Mouse (Mus musculus): ENCODE results near the gene Tsr3. TPM values are rescaled to one million over a fixed set of nuclear protein-coding genes. Genes with fewer than 3 reads are reported as not detected.

Gene Tsr3
- polyA plus RNA-seq, 1 experiment from 2014 or later, result 60.2 TPM

DNA sequence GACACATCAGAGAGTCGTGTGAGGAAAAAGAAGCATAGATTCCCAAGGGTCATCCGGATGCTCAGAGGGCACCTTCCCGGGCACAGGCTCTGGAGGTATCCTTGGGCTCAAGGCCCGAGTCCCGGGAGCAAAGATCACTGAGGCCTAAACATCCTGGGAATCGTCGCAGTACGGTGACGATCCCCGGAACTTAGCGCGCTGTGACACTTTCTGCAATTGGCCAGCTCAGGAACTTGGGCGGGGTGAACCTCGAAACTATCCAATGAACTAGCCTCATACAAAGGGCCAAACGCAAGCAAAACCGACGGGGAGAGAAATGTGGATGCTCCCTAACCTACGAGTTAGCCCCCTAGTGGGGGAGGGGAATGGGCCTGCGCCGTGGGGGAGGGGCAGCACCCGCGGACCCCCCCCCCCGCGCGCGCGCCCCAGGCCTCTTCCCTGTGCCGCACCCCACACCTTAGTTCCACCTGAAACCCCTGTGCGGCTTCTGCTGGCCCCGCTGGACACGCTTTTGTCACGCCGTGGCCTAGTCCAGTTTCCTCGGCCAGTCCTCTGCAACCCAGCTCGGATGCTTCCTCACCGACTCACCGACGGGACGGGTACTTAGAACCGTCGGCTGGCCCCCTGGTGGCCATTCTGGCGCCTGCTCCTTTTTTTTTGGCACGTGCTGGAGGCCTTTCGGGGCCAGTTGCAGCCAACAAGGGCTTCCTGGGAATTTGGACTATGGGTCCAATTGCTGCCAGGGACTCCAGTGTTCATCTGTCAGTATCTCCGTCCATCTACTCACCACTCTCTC is 33.9 kb downstream of the Tsr3 start:
- H3K27ac ChIP-seq (replicated peaks), result peak overlapping the region; percentile 99
- WGBS, result under 1% methylated on average over 34 of the region's 45 CpGs
- H3K9me3 ChIP-seq (replicated peaks), result no peaks in the 10 kb centered on the region
- ATAC-seq (ENCODE audit: low FRiP score), result peak; percentile 84
- H3K4me3 ChIP-seq (replicated peaks), result peak overlapping the region; percentile 74
- peak overlapping the region; percentile 56 for H3K4me2 ChIP-seq
- peaks cover 2% of the 10 kb centered on the region; the same call in 1 of the 2 replicates for H3K27me3 ChIP-seq (replicated peaks)
- peaks cover 6% of the 10 kb centered on the region for H3K36me3 ChIP-seq
- H3K9ac ChIP-seq (replicated peaks), result peak overlapping the region; percentile 79
- H3K4me1 ChIP-seq, result peaks cover 42% of the 10 kb centered on the region

GRCm38 (mm10) chr17:25274571-25275346 is 34.8 kb downstream of the Tsr3 start, which contains the start of gene Ube2i:
Gene Ube2i, minus strand, starts transcription at chr17:25274622.
- Histone ChIP-seq H3K4me3 (replicated peaks) (peak within 1 kb of the TSS; percentile 74), H3K9me3 (replicated peaks) (no peaks in the 10 kb centered on the region), H3K9ac (replicated peaks) (peak within 1 kb of the TSS; percentile 79), H3K36me3 (no peaks in the 10 kb centered on the region), H3K27ac (replicated peaks) (peak within 1 kb of the TSS; percentile 99), H3K4me1 (peaks cover 36% of the 10 kb centered on the region), H3K27me3 (replicated peaks) (peaks cover 2% of the 10 kb centered on the region; the same call in 1 of the 2 replicates), H3K4me2 (peak within 1 kb of the TSS; percentile 56)
- 81% methylated on average over 9 of the region's 9 CpGs for WGBS
- no peak for ATAC-seq (ENCODE audit: low FRiP score)

DNA sequence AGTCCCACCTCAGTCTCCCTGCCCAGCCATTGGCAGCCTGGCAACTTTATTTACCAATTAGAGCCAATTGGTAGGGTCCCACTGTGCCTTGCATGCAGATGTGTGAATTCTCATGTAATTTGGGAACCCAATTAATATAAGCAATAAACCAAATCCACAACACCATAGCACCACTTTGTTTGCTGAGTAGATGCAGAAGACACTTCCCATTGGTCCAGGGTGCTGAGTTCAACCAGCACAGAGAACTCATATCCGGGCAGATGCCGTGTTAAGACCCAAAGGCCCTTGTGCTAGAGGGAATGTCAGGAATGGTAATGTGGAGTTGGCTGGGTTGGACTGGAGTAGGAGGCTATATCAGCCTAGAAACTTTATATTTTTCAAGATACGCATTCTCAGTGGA is 35.9 kb downstream of the Tsr3 start:
- peaks cover 26% of the 10 kb centered on the region for H3K4me1 ChIP-seq
- H3K4me3 ChIP-seq (replicated peaks), result no peak overlapping the region
- peaks cover 2% of the 10 kb centered on the region; the same call in 1 of the 2 replicates for H3K27me3 ChIP-seq (replicated peaks)
- no peak overlapping the region for H3K27ac ChIP-seq (replicated peaks)
- 89% methylated on average over 3 of the region's 3 CpGs for WGBS
- no peaks in the 10 kb centered on the region for H3K36me3 ChIP-seq
- no peaks in the 10 kb centered on the region for H3K9me3 ChIP-seq (replicated peaks)
- no peak overlapping the region for H3K9ac ChIP-seq (replicated peaks)
- H3K4me2 ChIP-seq, result no peak overlapping the region
- ATAC-seq (ENCODE audit: low FRiP score), result no peak

DNA sequence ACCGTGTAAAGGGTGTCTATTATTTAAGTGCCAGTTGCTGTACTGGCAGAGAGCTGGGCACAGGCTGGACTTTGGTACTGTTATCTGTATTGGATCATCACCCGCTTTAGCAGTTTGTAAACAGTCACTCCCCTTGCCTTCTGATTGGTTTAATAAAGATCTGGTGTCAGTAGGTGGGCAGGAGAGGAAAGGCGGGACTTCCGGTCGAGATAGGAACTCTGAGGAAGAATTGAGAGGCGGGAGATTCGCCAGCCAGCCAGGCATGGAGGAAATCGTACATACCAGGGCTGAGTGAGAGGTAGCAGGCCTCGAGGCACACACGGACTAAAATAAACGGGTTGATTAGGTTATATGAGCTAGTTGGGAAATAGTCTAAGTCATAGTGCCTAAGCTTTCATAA is 42.2 kb downstream of the Tsr3 start:
- no peak overlapping the region for H3K4me3 ChIP-seq (replicated peaks)
- ATAC-seq (ENCODE audit: low FRiP score), result no peak
- no peaks in the 10 kb centered on the region for H3K4me1 ChIP-seq
- 54% methylated on average over 11 of the region's 11 CpGs for WGBS
- H3K4me2 ChIP-seq, result peak overlapping the region; percentile 13; the same call in 1 of the 2 replicates
- H3K36me3 ChIP-seq, result no peaks in the 10 kb centered on the region
- no peaks in the 10 kb centered on the region for H3K9me3 ChIP-seq (replicated peaks)
- no peak overlapping the region for H3K27ac ChIP-seq (replicated peaks)
- H3K27me3 ChIP-seq (replicated peaks), result peaks cover 2% of the 10 kb centered on the region; the same call in 1 of the 2 replicates
- H3K9ac ChIP-seq (replicated peaks), result no peak overlapping the region

- Histone ChIP-seq H3K9ac (replicated peaks) (no peak overlapping the region), H3K27me3 (replicated peaks) (no peaks in the 10 kb centered on the region), H3K4me2 (no peak overlapping the region), H3K4me1 (no peaks in the 10 kb centered on the region), H3K9me3 (replicated peaks) (no peaks in the 10 kb centered on the region), H3K4me3 (replicated peaks) (no peak overlapping the region), H3K36me3 (no peaks in the 10 kb centered on the region), H3K27ac (replicated peaks) (no peak overlapping the region)
- WGBS, result 29% methylated on average over 3 of the region's 3 CpGs
- no peak for ATAC-seq (ENCODE audit: low FRiP score)
Measured at GRCm38 (mm10) chr17:25285033-25285432, 45.1 kb downstream of the Tsr3 start.

GRCm38 (mm10) chr17:25288842-25289241 is 48.9 kb downstream of the Tsr3 start:
- no peak overlapping the region for H3K9ac ChIP-seq (replicated peaks)

DNA sequence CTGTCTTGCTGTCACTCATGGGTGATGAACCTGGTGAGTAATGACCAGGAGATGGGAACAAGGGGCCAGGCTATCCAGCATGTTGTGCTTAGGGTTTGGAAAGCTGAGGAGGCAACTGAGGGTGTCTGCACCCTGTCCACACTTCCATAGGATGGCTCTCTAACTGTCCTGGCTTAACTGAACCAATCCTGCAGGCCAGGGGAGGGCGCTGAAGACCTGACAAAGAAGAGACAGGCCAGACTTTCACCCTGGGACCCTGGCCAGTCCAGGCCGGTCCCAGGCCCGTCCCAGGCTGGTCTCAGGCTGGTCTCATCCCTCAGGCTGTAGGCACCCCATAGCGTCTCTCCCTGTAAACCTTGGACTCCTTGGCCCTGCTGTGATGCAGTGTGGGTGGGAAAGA is 50.4 kb downstream of the Tsr3 start:
- no peaks in the 10 kb centered on the region for H3K27me3 ChIP-seq (replicated peaks)
- no peak overlapping the region for H3K4me3 ChIP-seq (replicated peaks)
- no peak overlapping the region for H3K27ac ChIP-seq (replicated peaks)
- 29% methylated on average over 4 of the region's 4 CpGs for WGBS
- no peak overlapping the region for H3K9ac ChIP-seq (replicated peaks)
- no peaks in the 10 kb centered on the region for H3K4me1 ChIP-seq
- no peaks in the 10 kb centered on the region for H3K36me3 ChIP-seq
- no peak for ATAC-seq (ENCODE audit: low FRiP score)
- H3K4me2 ChIP-seq, result no peak overlapping the region
- H3K9me3 ChIP-seq (replicated peaks), result no peaks in the 10 kb centered on the region

More at GRCm38 (mm10) chr17:25288842-25289241, 48.9 kb downstream of the Tsr3 start:
- Histone ChIP-seq H3K36me3 (no peaks in the 10 kb centered on the region), H3K4me1 (no peaks in the 10 kb centered on the region), H3K27ac (replicated peaks) (no peak overlapping the region), H3K27me3 (replicated peaks) (no peaks in the 10 kb centered on the region), H3K4me2 (no peak overlapping the region), H3K4me3 (replicated peaks) (no peak overlapping the region), H3K9me3 (replicated peaks) (no peaks in the 10 kb centered on the region)
- 16% methylated on average over 4 of the region's 4 CpGs for WGBS
- ATAC-seq (ENCODE audit: low FRiP score), result no peak

Small RNA genes within 50 kb of the gene (microRNA-seq; reads per million reads assigned to microRNA genes)
- gene Mir3547, result 1.4 reads per million

Other genes with a start within 250 kb of the Tsr3 start
- 5.3 and 5.5 TPM in 2 replicates for gene Cramp1l, start 224.4 kb upstream of the Tsr3 start, polyA plus RNA-seq (2015; fragmentation: Nextera tagmentation; extraction: Ambion mirVana)
- gene Ift140, start 224.1 kb upstream of the Tsr3 start, polyA plus RNA-seq (2015; fragmentation: Nextera tagmentation; extraction: Ambion mirVana), result 15.7 and 18.6 TPM in 2 replicates
- gene Tmem204, start 156.6 kb upstream of the Tsr3 start, polyA plus RNA-seq (2015; fragmentation: Nextera tagmentation; extraction: Ambion mirVana), result 11.4 and 13.3 TPM in 2 replicates
- gene Telo2, start 124.2 kb upstream of the Tsr3 start, polyA plus RNA-seq (2015; fragmentation: Nextera tagmentation; extraction: Ambion mirVana), result 56.5 and 57.6 TPM in 2 replicates
- gene Ptx4, start 119.4 kb upstream of the Tsr3 start, polyA plus RNA-seq (2015; fragmentation: Nextera tagmentation; extraction: Ambion mirVana), result 0.13 TPM in 1 of 2 replicates, not detected in the other
- gene Clcn7, start 106.8 kb upstream of the Tsr3 start, polyA plus RNA-seq (2015; fragmentation: Nextera tagmentation; extraction: Ambion mirVana), result 25.1 and 28.7 TPM in 2 replicates
- not detected in 2 replicates for gene Ccdc154, start 77.7 kb upstream of the Tsr3 start, polyA plus RNA-seq (2015; fragmentation: Nextera tagmentation; extraction: Ambion mirVana)
- gene Gm38655, start 64.7 kb upstream of the Tsr3 start, polyA plus RNA-seq (2015; fragmentation: Nextera tagmentation; extraction: Ambion mirVana), result not detected in 2 replicates
- gene BC003965, start 55.6 kb upstream of the Tsr3 start, polyA plus RNA-seq (2015; fragmentation: Nextera tagmentation; extraction: Ambion mirVana), result 31.5 and 31.7 TPM in 2 replicates
- gene Unkl, start 51.8 kb upstream of the Tsr3 start, polyA plus RNA-seq (2015; fragmentation: Nextera tagmentation; extraction: Ambion mirVana), result 14.1 and 14.8 TPM in 2 replicates
- 99.6 and 110 TPM in 2 replicates for gene Gnptg, start within 50 bp of the Tsr3 start, polyA plus RNA-seq (2015; fragmentation: Nextera tagmentation; extraction: Ambion mirVana)
- gene Baiap3, start 16.2 kb downstream of the Tsr3 start, polyA plus RNA-seq (2015; fragmentation: Nextera tagmentation; extraction: Ambion mirVana), result 9.9 and 10.3 TPM in 2 replicates
- gene Ube2i, start 34.5 kb downstream of the Tsr3 start, polyA plus RNA-seq (2015; fragmentation: Nextera tagmentation; extraction: Ambion mirVana), result 400 and 434 TPM in 2 replicates
- 0.13 and 0.14 TPM in 2 replicates for gene Prss34, start 58.2 kb downstream of the Tsr3 start, polyA plus RNA-seq (2015; fragmentation: Nextera tagmentation; extraction: Ambion mirVana)
- not detected in 2 replicates for gene Prss28, start 68.5 kb downstream of the Tsr3 start, polyA plus RNA-seq (2015; fragmentation: Nextera tagmentation; extraction: Ambion mirVana)
- not detected in 2 replicates for gene Prss29, start 78.5 kb downstream of the Tsr3 start, polyA plus RNA-seq (2015; fragmentation: Nextera tagmentation; extraction: Ambion mirVana)
- 0.19 TPM in 1 of 2 replicates, not detected in the other for gene Tpsab1, start 105.4 kb downstream of the Tsr3 start, polyA plus RNA-seq (2015; fragmentation: Nextera tagmentation; extraction: Ambion mirVana)
- 1.2 and 1.8 TPM in 2 replicates for gene Tpsb2, start 126.1 kb downstream of the Tsr3 start, polyA plus RNA-seq (2015; fragmentation: Nextera tagmentation; extraction: Ambion mirVana)
- 0.34 and 0.74 TPM in 2 replicates for gene Tpsg1, start 129.1 kb downstream of the Tsr3 start, polyA plus RNA-seq (2015; fragmentation: Nextera tagmentation; extraction: Ambion mirVana)
- gene Cacna1h, start 193.6 kb downstream of the Tsr3 start, polyA plus RNA-seq (2015; fragmentation: Nextera tagmentation; extraction: Ambion mirVana), result 10.1 and 10.9 TPM in 2 replicates
- gene Tekt4, start 214.4 kb downstream of the Tsr3 start, polyA plus RNA-seq (2015; fragmentation: Nextera tagmentation; extraction: Ambion mirVana), result 0.67 and 0.84 TPM in 2 replicates

Measured in neural tube, embryonic 15.5 days (tissue).